Mouse (Mus musculus): ENCODE data around the gene Fgfr2.

The Fgfr2 gene

GRCm38 (mm10) chr7:131644051-131644450 lies 1479.1 kb downstream of the Fgfr2 start:
- no peak for DNase-seq (ENCODE audit: extremely low spot score, low read depth, low spot score)

GRCm38 (mm10) chr7:131643341-131643840 lies 1479.8 kb downstream of the Fgfr2 start:
- DNase-seq (ENCODE audit: extremely low spot score, low read depth, low spot score), result no peak

DNA sequence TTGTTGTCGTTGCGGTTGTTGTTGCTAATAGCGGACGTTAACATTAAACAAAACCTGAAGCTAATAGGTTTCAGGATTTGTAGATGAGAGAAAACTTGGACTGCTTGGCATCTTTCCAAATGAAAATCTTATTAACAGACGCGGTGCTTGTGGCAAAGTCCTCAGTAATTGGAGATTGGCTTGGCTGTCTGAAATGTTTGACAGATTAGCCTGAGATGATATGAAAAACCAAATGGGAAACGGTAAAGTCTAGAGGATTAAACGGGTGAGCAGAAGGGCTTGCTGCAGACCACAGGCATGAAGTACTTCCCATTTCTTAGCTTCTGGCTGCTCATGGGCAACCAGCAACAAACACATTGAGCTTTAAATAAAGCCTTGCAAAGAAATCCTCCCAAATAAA lies 1493.6 kb downstream of the Fgfr2 start:
- no peak for DNase-seq (ENCODE audit: extremely low spot score, low read depth, low spot score)

DNA sequence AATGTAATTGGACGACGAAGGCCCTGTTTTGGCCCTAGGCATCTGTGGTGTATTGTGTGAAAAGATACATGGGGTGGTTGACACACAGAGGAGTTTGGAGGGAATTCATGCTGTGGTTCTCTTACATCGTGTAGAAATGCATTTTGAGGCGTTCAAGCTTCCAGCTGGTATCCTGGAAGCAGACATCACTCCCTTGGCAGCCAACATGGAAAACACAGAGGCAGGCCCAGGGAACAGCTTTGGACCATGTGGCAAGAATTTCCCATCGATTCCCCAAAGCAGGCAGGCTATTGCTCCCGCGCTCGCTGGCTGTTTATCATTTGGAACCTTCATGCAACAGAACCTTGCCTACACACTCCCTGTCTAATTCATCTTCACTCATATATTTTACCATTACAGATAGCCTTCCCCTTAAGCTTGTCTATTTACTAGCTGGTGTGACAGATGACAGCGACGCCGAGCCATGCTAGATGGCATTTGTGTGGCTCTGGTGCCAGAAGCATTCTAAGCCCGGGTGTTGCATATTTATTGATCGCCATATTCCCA lies 1494.2 kb downstream of the Fgfr2 start:
- DNase-seq (ENCODE audit: extremely low spot score, low read depth, low spot score), result no peak

DNA sequence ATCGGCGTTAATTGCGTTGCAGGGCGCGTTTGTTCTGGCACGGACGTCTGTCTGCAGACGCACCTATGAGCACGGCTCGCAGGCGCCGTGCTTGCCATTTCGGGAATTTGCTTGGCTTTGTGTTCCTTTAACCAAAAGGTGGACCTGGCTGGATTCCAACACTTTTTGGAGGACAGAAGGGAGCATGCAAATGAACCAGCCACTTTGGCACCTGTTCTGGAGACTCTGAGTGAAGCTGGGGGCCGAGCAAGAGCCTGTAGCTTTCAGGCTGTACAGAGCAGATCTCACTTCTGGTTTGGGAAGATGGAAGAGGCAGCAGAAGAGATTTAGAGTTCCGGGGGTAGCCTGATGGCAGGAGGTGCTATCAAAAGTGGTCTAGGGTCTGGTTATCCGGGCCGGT lies 1494.8 kb downstream of the Fgfr2 start:
- no peak for DNase-seq (ENCODE audit: extremely low spot score, low read depth, low spot score)

DNA sequence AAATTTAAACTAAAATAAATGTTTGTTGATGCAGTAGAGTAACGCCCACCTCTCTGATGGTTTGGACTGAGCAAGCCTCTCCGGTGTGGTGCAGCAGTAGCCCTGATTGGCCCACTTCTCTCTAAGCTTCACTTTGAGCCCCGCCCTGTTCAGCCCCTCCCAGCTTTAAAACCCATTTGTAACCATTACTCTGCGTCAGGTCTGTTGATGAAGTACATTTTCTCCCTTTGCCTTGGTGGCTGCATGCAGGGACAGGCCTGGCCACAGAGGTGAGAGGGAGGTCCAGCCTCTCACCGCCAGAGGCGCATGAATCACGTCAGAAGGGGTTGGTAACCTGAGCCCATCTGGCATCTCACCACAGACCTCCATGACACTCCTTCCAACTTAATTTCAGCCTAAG lies 1513.5 kb downstream of the Fgfr2 start:
- DNase-seq (ENCODE audit: extremely low spot score, low read depth, low spot score), result peak; percentile 20

- no peak for DNase-seq (ENCODE audit: extremely low spot score, low read depth, low spot score)
Measured at GRCm38 (mm10) chr7:131608049-131608448, 1515.1 kb downstream of the Fgfr2 start.

GRCm38 (mm10) chr7:131605481-131605880 lies 1517.7 kb downstream of the Fgfr2 start:
- DNase-seq (ENCODE audit: extremely low spot score, low read depth, low spot score), result no peak

DNA sequence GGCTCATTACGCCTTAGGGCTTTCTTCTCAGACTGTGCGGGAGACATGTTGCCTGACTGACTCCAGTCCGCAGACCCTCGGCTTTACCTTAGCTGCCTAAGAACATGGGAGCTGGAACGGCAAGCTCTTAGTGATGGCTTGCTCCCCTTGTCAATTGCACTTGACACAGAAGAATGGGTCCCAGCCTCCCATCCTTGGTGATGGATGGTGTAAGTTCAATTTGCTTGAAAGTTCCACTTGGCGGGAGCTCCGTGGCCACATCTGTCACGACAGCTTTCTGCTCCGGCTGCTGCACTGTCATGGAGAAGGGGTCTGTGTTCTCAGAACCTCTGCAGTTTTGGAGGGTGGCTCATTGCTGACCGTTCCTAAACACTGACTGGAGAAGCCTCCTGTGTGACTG lies 1518.2 kb downstream of the Fgfr2 start:
- DNase-seq (ENCODE audit: extremely low spot score, low read depth, low spot score), result no peak

- no peak for DNase-seq (ENCODE audit: extremely low spot score, low read depth, low spot score)
Measured at GRCm38 (mm10) chr7:131603186-131603585, 1520.0 kb downstream of the Fgfr2 start.

- no peak for DNase-seq (ENCODE audit: extremely low spot score, low read depth, low spot score)
Measured at GRCm38 (mm10) chr7:131602106-131602505, 1521.0 kb downstream of the Fgfr2 start.

DNA sequence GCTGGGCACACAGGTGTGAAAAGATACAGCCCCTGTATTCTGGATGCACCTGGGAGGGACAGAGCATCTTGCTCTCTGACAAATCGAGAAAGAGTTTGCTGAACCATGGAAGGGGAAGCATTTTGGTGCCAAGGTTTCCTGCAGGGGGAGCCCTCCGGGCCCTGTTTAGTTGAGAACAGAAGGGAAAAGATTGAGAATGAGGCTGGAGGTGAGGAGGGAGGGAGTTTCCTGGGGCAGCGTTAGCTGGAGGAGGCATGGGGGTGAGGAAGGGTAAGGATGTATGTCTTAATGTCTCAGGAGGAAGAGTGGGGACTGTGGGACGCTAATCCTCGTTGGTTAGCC lies 1524.7 kb downstream of the Fgfr2 start:
- no peak for DNase-seq (ENCODE audit: extremely low spot score, low read depth, low spot score)

GRCm38 (mm10) chr7:131597779-131598482 lies 1525.2 kb downstream of the Fgfr2 start:
- no peak for DNase-seq (ENCODE audit: extremely low spot score, low read depth, low spot score)

DNA sequence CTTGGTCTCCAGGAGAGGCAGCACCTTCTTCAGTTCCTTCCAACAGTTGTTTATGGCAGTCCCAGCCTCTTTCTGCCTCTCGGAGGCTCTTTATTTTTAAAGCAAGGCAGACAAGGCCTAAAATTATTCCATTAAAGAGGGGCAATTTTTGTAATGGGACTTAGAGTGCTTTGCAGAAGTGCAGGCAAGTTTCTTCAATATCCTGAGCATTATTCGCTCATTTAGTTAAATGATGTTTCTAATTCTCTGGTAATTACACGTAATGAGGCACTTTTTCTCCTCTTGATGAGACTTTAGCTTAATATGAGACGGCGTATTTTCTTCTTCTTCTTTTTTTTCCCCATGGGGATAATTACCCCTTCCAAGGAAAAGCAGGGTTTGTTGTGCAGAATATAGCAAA lies 1537.6 kb downstream of the Fgfr2 start:
- DNase-seq (ENCODE audit: extremely low spot score, low read depth, low spot score), result no peak

DNA sequence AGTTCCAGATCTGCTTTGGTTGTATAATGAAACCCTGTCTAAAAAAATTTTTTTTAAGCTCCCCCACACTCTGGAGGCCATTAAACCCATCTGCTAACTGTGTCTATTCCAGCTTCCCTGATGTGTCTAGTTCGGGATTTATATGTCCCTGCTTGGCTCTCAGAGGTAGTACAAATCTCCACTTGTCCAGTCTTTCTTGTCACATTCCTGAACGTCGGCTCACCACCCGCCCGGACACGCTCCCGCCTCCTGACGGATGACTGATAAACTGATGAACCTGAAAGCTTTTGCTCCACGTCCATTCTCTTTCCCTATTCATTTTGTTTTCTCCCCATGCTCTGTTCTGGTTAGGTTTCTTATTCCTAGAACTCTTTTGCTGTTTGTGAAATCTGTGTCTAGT lies 1541.0 kb downstream of the Fgfr2 start:
- no peak for DNase-seq (ENCODE audit: extremely low spot score, low read depth, low spot score)

GRCm38 (mm10) chr7:131575246-131575645 lies 1547.9 kb downstream of the Fgfr2 start:
- no peak for DNase-seq (ENCODE audit: extremely low spot score, low read depth, low spot score)

DNA sequence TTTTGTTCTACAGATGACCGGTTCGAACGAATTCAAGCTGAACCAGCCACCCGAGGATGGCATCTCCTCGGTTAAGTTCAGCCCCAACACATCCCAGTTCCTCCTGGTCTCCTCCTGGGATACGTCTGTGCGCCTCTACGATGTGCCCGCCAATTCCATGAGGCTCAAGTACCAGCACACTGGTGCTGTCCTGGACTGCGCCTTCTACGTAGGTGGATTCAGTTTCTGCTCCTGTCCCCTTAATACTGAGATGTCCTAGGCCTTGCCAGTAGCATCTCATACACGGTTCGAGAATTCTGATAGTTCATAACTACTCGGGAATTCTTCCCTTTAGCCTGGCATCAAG lies 1562.5 kb downstream of the Fgfr2 start:
- DNase-seq (ENCODE audit: extremely low spot score, low read depth, low spot score), result no peak

GRCm38 (mm10) chr7:131559986-131560696 lies 1563.0 kb downstream of the Fgfr2 start, which contains the start of gene Bub3:
TSS of gene Bub3 (plus strand) at chr7:131560222.
- peak; percentile 90 for DNase-seq (ENCODE audit: extremely low spot score, low read depth, low spot score)

GRCm38 (mm10) chr7:131557751-131558150 lies 1565.4 kb downstream of the Fgfr2 start:
- DNase-seq (ENCODE audit: extremely low spot score, low read depth, low spot score), result no peak

- DNase-seq (ENCODE audit: extremely low spot score, low read depth, low spot score), result no peak
Measured at GRCm38 (mm10) chr7:131556541-131557271, 1566.4 kb downstream of the Fgfr2 start.

- DNase-seq (ENCODE audit: extremely low spot score, low read depth, low spot score), result no peak
Measured at GRCm38 (mm10) chr7:131556116-131556515, 1567.0 kb downstream of the Fgfr2 start.
